Mouse (Mus musculus) forebrain, embryonic 16.5 days (tissue): ENCODE results near the gene P4ha3. TPM values are rescaled to one million over a fixed set of nuclear protein-coding genes. Genes with fewer than 3 reads are reported as not detected.

Experiments
- ATAC-seq: fragments of 200-750 bp; cut with Nextera tagmentation; 2 replicates; pipeline ENCODE4 v1.8.0; 2017; ENCODE audit warnings: mild to moderate bottlenecking, moderate library complexity
- H3K27ac ChIP-seq: fragments of 300-500 bp; sonication (generic); 2 replicates; pipeline ENCODE4 v1.5.1; 2014; ENCODE audit warnings: low read length, control low read depth
- H3K27me3 ChIP-seq: fragments of 300-500 bp; sonication (generic); replicated peaks from 2 replicates; pipeline ENCODE4 v1.6.1; 2014; ENCODE audit warnings: low read length; ENCODE audit not compliant: control insufficient read depth, insufficient read depth
- H3K36me3 ChIP-seq: fragments of 300-500 bp; sonication (generic); 2 replicates; pipeline ENCODE4 v1.6.1; 2014; ENCODE audit not compliant: control insufficient read depth, insufficient read depth
- H3K4me1 ChIP-seq: fragments of 300-500 bp; sonication (generic); replicated peaks from 2 replicates; pipeline ENCODE4 v1.6.1; 2014; ENCODE audit warnings: low read length; ENCODE audit not compliant: control insufficient read depth, insufficient read depth
- H3K4me2 ChIP-seq: fragments of 300-500 bp; sonication (generic); 2 replicates; pipeline ENCODE4 v1.6.1; 2014; ENCODE audit warnings: mild to moderate bottlenecking, low read length, control low read depth
- H3K4me3 ChIP-seq: fragments of 300-500 bp; sonication (generic); replicated peaks from 2 replicates; pipeline ENCODE4 v1.5.1; 2014; ENCODE audit warnings: mild to moderate bottlenecking, low read length, control low read depth
- H3K9ac ChIP-seq: fragments of 300-500 bp; sonication (generic); replicated peaks from 2 replicates; pipeline ENCODE4 v1.6.1; 2014; ENCODE audit warnings: low read depth, low read length, control low read depth
- H3K9me3 ChIP-seq: fragments of 300-500 bp; sonication (generic); 2 replicates; pipeline ENCODE4 v1.6.1; 2016; ENCODE audit warnings: low read length; ENCODE audit not compliant: control insufficient read depth
- WGBS: fragments of 180-500 bp; shearing (Covaris S2); extraction: QIAGEN DNeasy Blood & Tissue Kit; methylation state at CpG from one replicate; pipeline ENCODE4 v1.1.7; 2014; 5-methylcytosine and 5-hydroxymethylcytosine counted together
- polyA plus RNA-seq: library from polyadenylated mRNA; unstranded; fragments of >200 nt; fragmentation: Nextera tagmentation; extraction: Ambion mirVana; gene quantifications from 2 replicates; pipeline ENCODE4 v1.2.1, GENCODE M21; 2015

P4ha3 gene
- polyA plus RNA-seq, 1 experiment from 2014 or later: 1.9 TPM

DNA sequence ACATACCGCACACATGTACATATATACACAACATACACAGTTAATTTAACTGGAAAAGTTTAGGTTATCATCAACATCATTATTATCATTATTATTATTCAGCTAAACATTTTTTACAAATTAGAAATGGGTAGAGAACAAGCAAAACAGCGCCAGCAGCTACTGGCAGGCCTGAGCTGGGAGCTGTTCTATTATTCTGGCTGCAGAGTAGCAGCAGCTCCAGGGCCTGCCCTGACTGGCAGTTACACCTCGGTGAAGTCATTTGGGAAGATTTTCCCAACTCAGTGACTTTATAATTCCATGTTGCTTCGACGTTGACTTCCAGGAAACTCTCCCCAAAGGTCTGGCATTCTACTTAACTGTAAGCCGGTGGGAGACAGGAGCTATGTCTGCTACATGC lies 11.4 kb downstream of the P4ha3 start:
- Histone ChIP-seq H3K4me2 (no peak overlapping the region), H3K9ac (no peak overlapping the region), H3K27ac (no peak overlapping the region), H3K36me3 (no peaks in the 10 kb centered on the region), H3K4me1 (no peaks in the 10 kb centered on the region), H3K9me3 (no peaks in the 10 kb centered on the region), H3K27me3 (no peaks in the 10 kb centered on the region), H3K4me3 (no peak overlapping the region)
- 83% methylated on average over 6 of the region's 6 CpGs for WGBS
- ATAC-seq: no peak

DNA sequence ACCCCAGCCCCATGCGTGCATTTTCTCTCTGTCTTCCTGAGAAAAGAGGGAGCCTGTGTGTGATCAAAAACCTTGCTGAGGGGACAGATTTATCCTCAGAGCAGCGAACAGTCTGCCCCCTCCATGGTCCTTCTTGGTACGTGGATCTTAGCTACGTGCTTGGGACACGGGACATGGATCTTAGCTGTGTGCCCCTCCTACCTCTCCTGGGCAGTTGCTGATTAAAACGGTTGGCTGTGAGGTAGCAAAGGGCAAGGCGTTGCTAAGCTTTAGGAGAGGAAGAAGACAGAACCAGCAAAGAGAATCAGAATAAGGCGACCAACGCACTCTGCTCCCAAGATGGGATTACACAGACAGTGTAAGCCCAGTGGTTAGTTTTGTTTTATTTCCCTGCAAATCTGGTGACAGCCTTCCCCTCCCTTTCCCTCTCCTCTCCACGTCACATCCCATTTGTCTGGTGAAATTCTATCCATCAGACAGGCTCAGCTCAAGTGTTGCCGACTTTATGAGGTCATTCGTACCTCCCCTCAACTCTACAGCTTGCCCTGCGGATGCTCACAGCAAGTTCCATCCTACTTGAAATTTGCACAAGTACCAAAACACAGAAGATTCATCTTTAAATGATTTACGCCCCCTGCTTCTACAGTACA lies 13.7 kb downstream of the P4ha3 start:
- H3K27me3 ChIP-seq: no peaks in the 10 kb centered on the region
- H3K27ac ChIP-seq: no peak overlapping the region
- no peak overlapping the region for H3K4me3 ChIP-seq
- H3K36me3 ChIP-seq: no peaks in the 10 kb centered on the region
- H3K4me2 ChIP-seq: no peak overlapping the region
- no peak for ATAC-seq
- no peak overlapping the region for H3K9ac ChIP-seq
- H3K4me1 ChIP-seq: peaks cover 10% of the 10 kb centered on the region
- H3K9me3 ChIP-seq: no peaks in the 10 kb centered on the region
- 73% methylated on average over 14 of the region's 14 CpGs for WGBS

DNA sequence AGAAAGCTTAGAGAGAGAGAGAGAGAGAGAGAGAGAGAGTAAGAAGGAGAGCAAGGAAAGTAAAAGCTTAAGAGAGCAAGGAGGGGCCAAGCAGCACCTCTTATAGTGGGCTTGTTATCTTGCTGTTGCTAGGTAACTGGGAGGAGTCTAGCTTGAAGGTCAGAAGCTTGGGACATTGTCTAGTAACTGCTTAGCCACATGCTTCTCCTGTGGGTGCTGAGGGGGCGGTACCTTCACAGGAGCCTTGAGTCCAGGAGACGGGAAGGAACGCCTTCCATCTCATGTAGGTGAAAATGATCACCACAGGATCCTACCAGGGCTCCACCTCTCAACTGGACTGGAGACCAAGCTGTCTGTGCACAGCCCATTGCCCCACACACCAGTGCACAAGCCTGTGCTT lies 16.1 kb downstream of the P4ha3 start:
- Histone ChIP-seq H3K4me2 (no peak overlapping the region), H3K9ac (no peak overlapping the region)
- 75% methylated on average over 3 of the region's 3 CpGs for WGBS

DNA sequence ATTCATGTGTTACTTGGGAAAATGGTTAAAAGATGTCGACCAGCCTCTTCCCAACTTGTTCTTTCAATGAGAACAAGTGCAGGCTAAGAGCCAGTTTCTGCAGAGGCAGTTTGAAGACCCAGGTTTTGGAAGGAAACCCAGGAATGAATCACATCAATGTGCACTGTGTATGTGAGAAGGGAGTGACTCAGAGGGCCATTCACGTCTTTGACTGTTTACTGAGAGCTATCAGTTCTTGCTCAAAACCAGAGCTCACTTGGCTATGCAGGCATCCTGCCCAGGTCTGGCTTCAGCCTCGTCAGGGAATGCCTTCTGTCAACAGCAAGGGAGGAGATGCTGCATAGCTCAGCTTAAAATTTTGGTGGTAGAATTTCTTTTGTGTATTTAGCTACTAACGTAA lies 17.0 kb downstream of the P4ha3 start:
- no peak overlapping the region for H3K4me3 ChIP-seq
- WGBS: 28% methylated on average over 4 of the region's 4 CpGs
- H3K9me3 ChIP-seq: no peaks in the 10 kb centered on the region
- H3K4me1 ChIP-seq: peaks cover 11% of the 10 kb centered on the region
- H3K27ac ChIP-seq: no peak overlapping the region
- H3K27me3 ChIP-seq: no peaks in the 10 kb centered on the region
- ATAC-seq: peak; percentile 82
- H3K4me2 ChIP-seq: no peak overlapping the region
- H3K36me3 ChIP-seq: no peaks in the 10 kb centered on the region
- H3K9ac ChIP-seq: no peak overlapping the region

More for the DNA sequence above, 16.1 kb downstream of the P4ha3 start:
- H3K9me3 ChIP-seq: no peaks in the 10 kb centered on the region
- peaks cover 10% of the 10 kb centered on the region for H3K4me1 ChIP-seq
- H3K4me3 ChIP-seq: no peak overlapping the region
- H3K36me3 ChIP-seq: no peaks in the 10 kb centered on the region
- H3K27me3 ChIP-seq: no peaks in the 10 kb centered on the region
- no peak for ATAC-seq
- no peak overlapping the region for H3K27ac ChIP-seq

DNA sequence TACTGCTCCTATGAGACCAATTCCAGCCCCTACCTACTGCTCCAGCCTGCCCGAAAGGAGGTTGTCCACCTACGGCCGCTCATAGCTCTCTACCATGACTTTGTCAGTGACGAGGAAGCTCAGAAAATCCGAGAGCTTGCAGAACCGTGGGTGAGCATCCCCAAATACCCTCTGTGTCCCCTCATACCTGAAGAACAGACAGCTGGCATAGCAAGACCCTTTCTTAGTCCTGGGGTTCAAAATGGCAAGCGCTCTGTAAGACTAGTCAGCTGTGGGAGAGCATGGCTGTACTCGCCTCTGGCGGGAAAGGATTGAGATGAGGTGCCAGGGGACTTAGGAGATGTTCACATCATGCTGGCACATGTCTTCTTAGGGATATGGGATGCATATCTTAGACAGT lies 20.6 kb downstream of the P4ha3 start:
- Histone ChIP-seq H3K36me3 (no peaks in the 10 kb centered on the region), H3K9ac (no peak overlapping the region), H3K27ac (no peak overlapping the region), H3K27me3 (no peaks in the 10 kb centered on the region), H3K4me2 (no peak overlapping the region), H3K9me3 (no peaks in the 10 kb centered on the region), H3K4me3 (no peak overlapping the region), H3K4me1 (peaks cover 39% of the 10 kb centered on the region)
- ATAC-seq: no peak
- WGBS: 91% methylated on average over 9 of the region's 9 CpGs

DNA sequence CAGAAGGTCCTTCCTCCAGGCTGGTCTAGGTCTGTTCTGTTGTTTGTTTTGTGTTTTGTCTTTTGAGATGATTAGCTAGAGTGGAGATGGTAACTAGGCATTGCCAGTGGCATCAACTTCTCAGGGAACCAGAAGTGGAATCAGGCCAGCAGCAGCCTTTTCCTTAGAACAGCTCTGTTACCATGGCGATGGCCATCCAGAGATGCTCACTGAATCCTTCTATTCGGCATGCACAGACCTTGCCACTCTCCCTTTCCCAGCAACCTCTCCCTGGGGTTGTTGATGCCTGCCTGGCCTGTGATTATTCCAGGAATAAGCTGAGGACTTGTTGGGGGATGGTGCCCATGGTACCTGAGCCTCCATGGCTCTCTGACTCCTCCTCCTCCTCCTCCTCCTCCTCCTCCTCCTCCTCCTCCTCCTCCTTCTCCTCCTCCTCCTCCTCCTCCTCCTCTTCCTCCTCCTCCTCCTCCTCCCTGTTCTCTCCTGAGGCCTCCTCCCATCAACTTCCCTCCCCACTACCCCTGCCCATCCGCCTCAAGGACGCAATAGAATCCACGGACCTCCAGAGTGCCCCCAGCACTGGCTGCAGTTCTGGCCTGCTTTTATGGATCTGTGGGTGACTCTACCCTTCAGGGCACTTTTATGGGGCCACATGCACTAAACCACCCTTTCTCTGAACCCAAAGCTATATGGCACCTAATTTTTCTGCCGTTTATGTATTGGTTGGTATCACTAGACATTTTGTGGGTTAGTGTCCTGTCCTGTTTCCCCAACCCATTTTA lies 22.7 kb downstream of the P4ha3 start:
- H3K27ac ChIP-seq: peak overlapping the region; percentile 29; the same call in 1 of the 2 replicates
- no peaks in the 10 kb centered on the region for H3K36me3 ChIP-seq
- peak; percentile 85 for ATAC-seq
- no peaks in the 10 kb centered on the region for H3K27me3 ChIP-seq
- H3K4me1 ChIP-seq: peaks cover 30% of the 10 kb centered on the region
- no peaks in the 10 kb centered on the region for H3K9me3 ChIP-seq
- H3K9ac ChIP-seq: no peak overlapping the region
- H3K4me3 ChIP-seq: no peak overlapping the region
- WGBS: 59% methylated on average over 6 of the region's 6 CpGs
- H3K4me2 ChIP-seq: no peak overlapping the region

DNA sequence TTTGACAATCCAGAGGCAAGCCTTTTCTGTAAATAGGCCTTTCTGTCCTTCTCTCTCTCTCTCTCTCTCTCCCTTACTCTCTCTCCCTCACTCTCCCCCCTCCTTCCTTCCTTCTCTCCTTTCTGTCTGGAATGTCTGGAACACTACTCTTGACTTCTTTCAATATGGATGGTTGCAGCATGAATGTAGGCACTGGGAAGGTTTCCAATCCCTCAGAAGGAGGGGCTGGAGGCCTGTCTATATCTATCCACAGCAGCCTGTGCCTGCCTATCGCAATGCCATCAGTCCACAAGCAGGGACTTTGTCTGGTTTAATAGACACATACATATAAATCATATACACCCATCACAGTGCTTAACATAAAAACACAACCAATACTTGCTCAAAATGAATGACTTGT lies 23.9 kb downstream of the P4ha3 start:
- Histone ChIP-seq H3K36me3 (no peaks in the 10 kb centered on the region), H3K9me3 (no peaks in the 10 kb centered on the region), H3K27ac (peak overlapping the region; percentile 72), H3K4me3 (no peak overlapping the region), H3K4me2 (no peak overlapping the region), H3K9ac (no peak overlapping the region), H3K27me3 (no peaks in the 10 kb centered on the region), H3K4me1 (peaks cover 30% of the 10 kb centered on the region)
- ATAC-seq: peak; percentile 79
- WGBS: 13% methylated on average over 1 of the region's 1 CpGs

DNA sequence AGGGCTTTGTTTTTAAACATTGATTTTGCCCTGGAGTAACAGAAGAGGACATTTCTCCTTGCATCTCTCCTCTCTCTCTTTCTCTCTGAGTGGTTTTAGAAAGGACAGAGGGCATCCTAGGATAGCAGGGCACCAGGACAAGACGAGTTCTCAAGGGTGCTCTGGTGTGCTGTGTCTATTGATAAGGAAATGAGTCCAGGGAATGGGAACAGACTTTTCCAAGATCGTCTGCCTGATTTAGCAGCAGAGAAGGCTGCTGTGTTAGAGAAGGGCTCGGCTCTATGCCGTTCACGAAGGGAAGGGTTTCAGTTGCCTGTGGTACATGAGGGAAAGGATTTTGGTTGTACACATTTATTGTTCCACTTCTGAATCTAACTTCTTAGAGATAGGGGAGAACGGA lies 24.4 kb downstream of the P4ha3 start:
- Histone ChIP-seq H3K9ac (peak overlapping the region; percentile 4; the same call in 1 of the 2 replicates), H3K27me3 (no peaks in the 10 kb centered on the region), H3K4me3 (no peak overlapping the region), H3K36me3 (no peaks in the 10 kb centered on the region), H3K27ac (peak overlapping the region; percentile 72), H3K4me2 (peak overlapping the region; percentile 3; the same call in 1 of the 2 replicates), H3K9me3 (no peaks in the 10 kb centered on the region), H3K4me1 (peaks cover 30% of the 10 kb centered on the region)
- peak; percentile 47 for ATAC-seq
- WGBS: 18% methylated on average over 6 of the region's 6 CpGs

DNA sequence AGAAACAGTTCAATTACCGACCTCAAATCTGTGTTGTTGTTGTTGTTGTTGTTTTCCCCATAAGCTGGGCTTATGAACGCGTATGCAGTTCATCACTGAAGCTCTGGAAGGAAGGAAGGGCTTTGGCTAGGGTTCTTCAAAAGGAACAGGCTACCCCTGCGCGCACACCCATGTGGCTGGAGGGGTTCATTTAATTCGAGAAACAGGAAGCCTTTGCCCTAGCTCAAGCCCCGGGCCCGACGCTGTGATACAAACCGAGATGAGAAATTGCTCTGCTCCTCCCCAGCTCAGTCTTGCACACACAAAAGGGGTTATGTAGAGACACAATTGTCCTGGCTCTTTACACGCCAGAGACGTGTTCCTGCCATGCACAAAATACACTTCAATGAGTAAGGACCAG lies 25.0 kb downstream of the P4ha3 start:
- peaks cover 30% of the 10 kb centered on the region for H3K4me1 ChIP-seq
- H3K9me3 ChIP-seq: no peaks in the 10 kb centered on the region
- WGBS: 70% methylated on average over 12 of the region's 12 CpGs
- no peak for ATAC-seq
- H3K4me3 ChIP-seq: no peak overlapping the region
- peak overlapping the region; percentile 72; the same call in 1 of the 2 replicates for H3K27ac ChIP-seq
- H3K36me3 ChIP-seq: no peaks in the 10 kb centered on the region
- H3K27me3 ChIP-seq: no peaks in the 10 kb centered on the region
- no peak overlapping the region for H3K9ac ChIP-seq
- no peak overlapping the region for H3K4me2 ChIP-seq
